Comparison of ENCODE assay signal across 13 mouse cellular contexts in genomic region chr14:61394745-61395144, GRCm38 (mm10).
"Had no signal": no experiment of that assay in that cellular context is flagged by ENCODE, and none has a peak within 500 bp of the region (broad histone marks: within the 10 kb centered on the region; RNA-seq: fewer than 3 reads in every experiment).

No protein-coding gene starts in this region.

- DNase-seq: kidney, adult 2 months; kidney, postnatal 25 days; layer of hippocampus, adult 9-11 months; liver, embryonic 13.5 days; lung, adult 2 months; lung, postnatal 14 days; lung, postnatal 4 days; midbrain, embryonic 14.5 days; right cerebral cortex, postnatal 14 days; thymus, adult 2 months; thymus, postnatal 14 days; thymus, postnatal 4 days had no signal

- ATAC-seq: intestine, postnatal 0 days had no signal
